Mouse (Mus musculus) thymus, postnatal 4 days (tissue): ENCODE measurements around the gene Rprd1b.

Experiments used
- DNase-seq: peaks from one replicate; pipeline ENCODE4 v3.0.0; 2021

The Rprd1b gene

GRCm38 (mm10) chr2:158090096-158090495 is 61.8 kb downstream of the Rprd1b start:
- no peak for DNase-seq

GRCm38 (mm10) chr2:158093345-158093744 is 65.0 kb downstream of the Rprd1b start:
- DNase-seq = no peak

GRCm38 (mm10) chr2:158094300-158094699 is 66.0 kb downstream of the Rprd1b start:
- DNase-seq = no peak

GRCm38 (mm10) chr2:158094846-158095245 is 66.5 kb downstream of the Rprd1b start:
- no peak for DNase-seq

- no peak for DNase-seq
Observed at GRCm38 (mm10) chr2:158097071-158097470, 68.8 kb downstream of the Rprd1b start.

GRCm38 (mm10) chr2:158098730-158099129 is 70.4 kb downstream of the Rprd1b start:
- no peak for DNase-seq

GRCm38 (mm10) chr2:158099537-158099936 is 71.2 kb downstream of the Rprd1b start:
- DNase-seq = no peak

- DNase-seq = no peak
Observed at GRCm38 (mm10) chr2:158101768-158102167, 73.5 kb downstream of the Rprd1b start.

GRCm38 (mm10) chr2:158104966-158105365 is 76.7 kb downstream of the Rprd1b start:
- no peak for DNase-seq

GRCm38 (mm10) chr2:158105605-158106004 is 77.3 kb downstream of the Rprd1b start:
- DNase-seq = no peak

GRCm38 (mm10) chr2:158106947-158107587 is 78.8 kb downstream of the Rprd1b start:
- DNase-seq = peak; percentile 44

GRCm38 (mm10) chr2:158109516-158109915 is 81.2 kb downstream of the Rprd1b start:
- DNase-seq = no peak

GRCm38 (mm10) chr2:158113591-158114257 is 85.4 kb downstream of the Rprd1b start:
- DNase-seq = no peak

GRCm38 (mm10) chr2:158114931-158115330 is 86.6 kb downstream of the Rprd1b start:
- DNase-seq = peak; percentile 21

- peak; percentile 21 for DNase-seq
Observed at GRCm38 (mm10) chr2:158115838-158116453, 87.6 kb downstream of the Rprd1b start.

- DNase-seq = no peak
Observed at GRCm38 (mm10) chr2:158116653-158117052, 88.4 kb downstream of the Rprd1b start.

- DNase-seq = no peak
Observed at GRCm38 (mm10) chr2:158119145-158119544, 90.8 kb downstream of the Rprd1b start.

- DNase-seq = no peak
Observed at GRCm38 (mm10) chr2:158120211-158120610, 91.9 kb downstream of the Rprd1b start.

- no peak for DNase-seq
Observed at GRCm38 (mm10) chr2:158120868-158121267, 92.6 kb downstream of the Rprd1b start.

GRCm38 (mm10) chr2:158121645-158122326 is 93.5 kb downstream of the Rprd1b start:
- DNase-seq = no peak

GRCm38 (mm10) chr2:158122814-158123213 is 94.5 kb downstream of the Rprd1b start:
- DNase-seq = no peak

GRCm38 (mm10) chr2:158127245-158127644 is 98.9 kb downstream of the Rprd1b start:
- DNase-seq = no peak

GRCm38 (mm10) chr2:158127872-158128271 is 99.6 kb downstream of the Rprd1b start:
- DNase-seq = no peak
